Mouse (Mus musculus): ENCODE measurements around the gene Ndufs5.

The Ndufs5 gene

DNA sequence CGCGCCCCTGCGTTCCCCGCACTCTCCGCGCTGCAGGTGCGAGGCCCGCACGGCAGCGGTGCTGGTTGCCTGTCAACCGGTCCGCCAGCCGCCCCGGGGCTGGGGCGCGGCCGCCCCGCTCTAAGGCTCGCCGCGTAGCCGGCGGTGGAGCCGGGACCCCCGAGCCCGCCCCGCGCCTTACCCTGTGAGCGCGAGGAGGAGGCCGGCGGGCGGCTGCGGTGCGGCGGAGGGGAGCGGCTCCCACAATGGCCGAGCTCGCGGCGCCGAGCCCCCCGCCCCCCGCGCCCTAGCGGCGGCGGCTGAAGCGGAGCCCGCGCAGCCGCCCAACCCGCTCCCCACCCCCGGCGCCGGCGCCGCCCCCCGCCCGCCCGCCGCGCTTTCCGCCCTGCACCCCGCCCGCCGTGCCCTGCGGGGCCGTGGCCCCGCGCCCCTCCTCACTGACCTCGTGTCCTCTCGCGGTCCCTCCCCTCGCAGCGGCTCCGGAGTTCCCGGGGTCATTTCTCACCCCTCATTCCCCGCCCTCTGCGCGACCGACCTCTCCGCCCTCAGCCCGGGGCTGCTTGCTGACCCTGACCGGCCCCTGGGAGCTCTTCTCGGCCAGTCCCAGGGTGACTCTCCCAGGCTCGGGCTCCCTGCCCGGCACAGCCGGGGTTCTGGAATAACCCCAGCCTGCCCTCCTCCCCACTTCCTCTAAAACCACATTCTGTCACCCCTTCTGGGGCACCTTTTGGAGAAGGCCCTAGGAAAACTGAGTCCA lies 30.8 kb downstream of the Ndufs5 start:
- DNase-seq (ENCODE audit: extremely low spot score) = peak; percentile 84

GRCm38 (mm10) chr4:123686368-123687024 lies 31.5 kb downstream of the Ndufs5 start:
- no peak for DNase-seq (ENCODE audit: extremely low spot score)

- DNase-seq (ENCODE audit: extremely low spot score) = no peak
These were observed 32.3 kb downstream of the Ndufs5 start for GRCm38 (mm10) chr4:123685506-123686242.

DNA sequence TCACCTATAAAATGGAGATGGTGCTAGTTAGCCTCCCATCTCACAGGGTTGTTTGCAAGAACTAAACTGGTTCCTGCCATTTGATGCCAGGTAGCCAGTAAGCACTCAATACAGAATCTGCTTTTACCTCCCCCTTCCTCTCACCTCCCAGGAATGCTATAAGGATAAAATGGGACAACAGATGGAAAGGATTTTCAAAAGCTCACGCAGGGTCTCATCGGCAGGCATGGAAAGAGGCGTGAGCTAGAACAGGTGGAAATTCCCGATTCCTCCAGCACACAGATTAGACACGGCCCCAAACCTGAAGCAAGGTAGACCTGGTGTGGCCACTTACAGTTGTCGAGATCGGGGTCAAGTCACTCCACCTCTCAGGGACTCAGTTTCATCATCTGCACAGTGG lies 33.0 kb downstream of the Ndufs5 start:
- no peak for DNase-seq (ENCODE audit: extremely low spot score)

DNA sequence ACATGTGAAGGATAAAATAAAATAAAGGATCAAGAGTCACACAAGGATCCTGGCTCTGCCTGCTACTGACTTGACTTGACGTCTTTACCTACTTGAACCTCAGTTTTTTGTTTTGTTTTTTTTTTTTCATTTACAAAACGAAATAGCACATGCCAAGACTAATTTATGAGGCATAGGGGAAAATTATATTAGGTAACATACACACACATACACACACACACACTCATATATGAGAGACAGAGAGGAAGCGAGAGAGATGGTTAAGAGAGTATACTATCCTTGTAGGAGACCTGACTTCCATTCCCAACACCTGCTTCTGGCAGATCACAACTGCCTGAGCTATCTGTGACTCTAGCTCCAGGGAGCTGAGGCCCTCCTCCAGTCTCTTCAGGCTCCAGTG lies 33.7 kb downstream of the Ndufs5 start, which contains the start of gene Macf1:
Macf1 (minus strand) TSS at position 101 of the 400 bp plus-strand sequence.
- no peak for DNase-seq (ENCODE audit: extremely low spot score)

- DNase-seq (ENCODE audit: extremely low spot score) = no peak
These were observed 35.7 kb downstream of the Ndufs5 start for GRCm38 (mm10) chr4:123682291-123682690.

DNA sequence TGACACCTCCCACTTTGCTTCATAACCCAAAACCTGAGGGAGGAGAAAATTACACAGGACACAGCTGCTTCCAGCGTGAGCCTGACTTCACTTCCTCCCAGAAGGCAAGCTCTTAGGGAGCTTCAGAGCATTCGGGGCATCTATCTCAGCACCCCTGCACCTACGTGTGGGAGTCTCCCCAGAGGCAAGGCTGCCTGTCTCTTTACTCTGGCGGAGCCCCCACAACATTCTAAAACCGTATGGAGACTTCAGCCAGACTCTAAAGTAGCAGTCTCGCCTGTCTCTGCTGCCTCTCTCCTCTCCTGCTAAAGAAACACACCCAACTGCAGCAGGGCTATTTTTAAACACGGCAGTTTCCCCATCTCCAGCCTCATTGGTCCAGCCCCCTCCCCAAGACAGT lies 37.0 kb downstream of the Ndufs5 start:
- DNase-seq (ENCODE audit: extremely low spot score) = no peak

DNA sequence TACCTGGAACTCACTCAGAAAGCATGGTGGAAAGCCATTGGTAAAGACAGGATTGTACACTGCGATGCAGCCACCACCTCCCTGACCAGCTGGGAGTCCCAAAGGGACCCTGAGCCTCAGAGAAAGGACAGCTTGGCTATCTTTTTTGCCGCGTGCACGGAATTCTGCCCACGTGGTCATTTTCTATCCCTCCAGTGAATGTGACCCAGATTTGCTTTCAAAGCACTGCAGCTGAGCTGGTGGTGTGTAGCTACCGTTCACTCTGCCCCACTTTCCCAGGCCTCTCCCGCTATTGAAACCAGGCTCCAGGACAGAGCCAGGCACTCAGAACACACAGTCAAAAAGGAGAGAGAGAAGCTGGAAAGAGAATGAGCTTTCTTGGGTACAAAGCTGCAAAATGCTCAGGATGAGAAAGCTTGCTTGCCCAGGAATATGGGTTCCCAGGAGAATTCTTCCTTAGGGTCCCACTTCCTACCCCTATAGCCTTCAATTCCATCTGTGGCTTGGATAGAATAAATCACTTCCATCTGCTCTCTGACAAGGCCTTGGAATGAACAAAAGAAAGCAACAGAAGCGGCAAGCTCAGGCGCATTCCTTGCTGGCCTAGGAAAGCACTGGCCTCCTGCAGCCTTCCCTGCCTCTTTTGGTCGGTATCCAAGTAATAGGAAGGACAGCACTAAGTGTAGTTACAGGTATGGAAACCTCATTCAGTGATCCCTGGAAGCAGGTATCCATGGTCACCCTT lies 40.8 kb downstream of the Ndufs5 start:
- DNase-seq (ENCODE audit: extremely low spot score) = no peak

- no peak for DNase-seq (ENCODE audit: extremely low spot score)
These were observed 47.4 kb downstream of the Ndufs5 start for GRCm38 (mm10) chr4:123670598-123670997.

GRCm38 (mm10) chr4:123669696-123670095 lies 48.3 kb downstream of the Ndufs5 start:
- DNase-seq (ENCODE audit: extremely low spot score) = no peak

DNA sequence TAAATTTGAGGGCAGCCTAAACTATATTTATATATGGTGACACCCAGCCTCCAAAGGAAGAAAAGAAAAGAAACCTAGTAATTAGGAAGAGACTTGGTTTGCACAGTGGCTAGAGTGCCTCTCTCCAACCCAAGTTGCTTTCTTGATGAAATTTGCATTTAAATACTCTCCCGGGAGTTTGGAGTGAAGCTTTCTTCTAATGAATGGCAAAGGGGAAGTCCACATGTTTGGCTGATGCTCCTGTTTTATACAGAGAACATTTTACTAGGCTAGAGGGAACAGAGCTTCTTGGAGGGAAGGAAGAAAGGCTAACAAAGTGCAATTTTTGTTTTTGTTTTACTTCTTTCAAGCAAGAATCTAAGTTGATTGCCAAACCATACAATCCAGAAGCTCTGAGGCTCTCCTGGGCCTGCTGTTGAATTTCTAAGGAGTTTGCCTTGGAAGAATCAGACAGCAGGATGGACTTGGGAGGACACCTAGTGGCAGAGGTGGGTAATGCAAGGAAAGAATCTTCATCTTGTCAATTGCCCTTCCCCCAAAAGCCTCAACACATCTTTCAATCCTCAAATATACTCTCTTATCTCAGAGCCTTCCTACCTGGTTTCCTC lies 50.6 kb downstream of the Ndufs5 start:
- DNase-seq (ENCODE audit: extremely low spot score) = peak; percentile 85

DNA sequence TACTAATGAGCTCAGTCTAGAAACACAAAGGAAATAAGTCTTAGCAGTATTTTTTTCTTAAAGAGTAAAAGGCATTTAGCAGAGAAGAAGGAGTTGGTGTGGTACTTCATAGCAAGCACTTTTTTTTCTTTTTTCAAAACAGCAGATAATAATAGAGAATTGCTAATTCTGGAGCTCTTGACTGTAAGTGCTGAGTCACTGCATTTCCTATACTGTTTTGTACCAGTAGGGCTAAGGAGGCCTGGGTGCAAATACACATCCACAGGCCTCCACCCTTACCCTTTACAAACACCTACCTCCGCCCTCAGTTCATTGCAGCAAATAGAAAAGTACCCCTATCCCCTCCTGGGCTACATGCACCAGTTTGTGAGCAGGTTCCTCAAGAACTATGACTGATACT lies 51.5 kb downstream of the Ndufs5 start:
- no peak for DNase-seq (ENCODE audit: extremely low spot score)

DNA sequence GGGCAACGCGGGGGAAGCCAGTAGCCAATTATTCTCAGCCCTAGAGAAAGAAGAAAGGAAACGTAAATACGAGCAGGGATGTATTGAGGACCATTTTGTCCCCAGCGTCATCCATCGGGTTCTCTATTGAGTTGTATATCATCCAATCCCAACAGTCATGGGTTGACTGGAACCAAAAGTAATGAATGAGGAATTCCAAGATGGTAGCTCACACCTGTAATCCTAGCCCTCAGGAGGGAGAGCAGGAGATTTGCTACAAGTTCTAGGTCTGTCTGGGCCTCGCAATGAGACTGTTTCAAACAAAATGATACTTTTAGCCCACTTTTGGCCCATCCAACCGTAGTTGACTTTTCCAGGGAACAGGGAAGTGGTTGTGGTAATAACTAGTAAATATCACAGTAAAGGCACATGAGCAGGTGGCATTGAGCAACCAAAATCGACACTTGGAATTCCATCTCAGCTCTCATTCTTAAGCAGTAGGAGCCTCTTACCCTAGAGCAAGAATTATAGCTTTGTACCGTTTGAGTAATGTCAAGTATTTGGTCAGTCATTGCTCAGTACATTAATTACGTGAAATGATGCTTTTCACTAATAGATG lies 52.2 kb downstream of the Ndufs5 start:
- DNase-seq (ENCODE audit: extremely low spot score) = no peak

- DNase-seq (ENCODE audit: extremely low spot score) = no peak
These were observed 52.9 kb downstream of the Ndufs5 start for GRCm38 (mm10) chr4:123664951-123665661.

DNA sequence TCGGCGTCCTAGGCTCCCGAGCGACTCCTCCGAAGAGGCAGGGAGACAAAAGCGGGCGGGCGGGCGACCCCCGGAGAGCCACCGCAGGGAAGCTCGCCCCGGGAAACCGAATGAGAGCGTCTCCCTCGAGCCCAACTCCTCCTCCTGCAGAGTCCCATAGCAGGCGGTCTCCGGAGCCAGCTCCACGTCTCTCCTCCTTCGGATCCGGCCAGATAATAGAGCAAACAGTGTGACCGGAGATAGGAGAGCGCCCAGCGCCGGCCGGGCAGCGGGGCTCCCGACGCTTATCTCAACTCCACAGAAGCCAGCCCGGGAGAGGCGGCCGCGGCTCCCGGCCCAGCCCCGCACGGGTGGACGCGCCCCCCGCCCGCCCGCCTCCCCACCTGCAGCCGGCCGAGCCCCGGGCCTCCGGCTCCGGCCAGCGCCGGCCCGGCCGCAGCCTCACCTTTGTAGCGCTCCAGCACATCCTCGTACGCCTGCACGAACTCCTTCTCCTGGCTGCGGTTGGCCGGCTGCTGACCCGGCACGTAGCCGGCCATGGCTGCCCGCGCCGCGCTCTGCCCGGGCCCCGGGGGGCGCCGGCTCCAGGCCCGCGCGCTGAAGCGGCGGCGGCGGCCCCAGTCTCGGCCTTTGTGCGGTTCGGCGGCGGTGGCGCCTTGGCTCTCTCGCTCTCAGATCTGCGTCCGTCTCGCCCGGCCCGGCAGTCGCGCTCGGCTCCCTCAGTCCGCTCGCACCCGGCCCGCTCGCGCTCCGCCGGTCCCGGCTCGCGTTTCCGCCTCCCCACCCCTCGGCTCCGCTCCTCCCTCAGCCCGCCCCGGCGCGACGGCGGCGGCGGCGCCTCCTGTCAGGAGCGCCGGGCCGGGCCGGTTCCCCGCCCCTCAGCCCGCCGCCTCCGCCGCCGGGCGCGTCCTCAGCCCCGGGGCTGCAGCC lies 53.7 kb downstream of the Ndufs5 start:
- DNase-seq (ENCODE audit: extremely low spot score) = peak; percentile 79

GRCm38 (mm10) chr4:123663688-123663965 lies 54.4 kb downstream of the Ndufs5 start:
- DNase-seq (ENCODE audit: extremely low spot score) = no peak

DNA sequence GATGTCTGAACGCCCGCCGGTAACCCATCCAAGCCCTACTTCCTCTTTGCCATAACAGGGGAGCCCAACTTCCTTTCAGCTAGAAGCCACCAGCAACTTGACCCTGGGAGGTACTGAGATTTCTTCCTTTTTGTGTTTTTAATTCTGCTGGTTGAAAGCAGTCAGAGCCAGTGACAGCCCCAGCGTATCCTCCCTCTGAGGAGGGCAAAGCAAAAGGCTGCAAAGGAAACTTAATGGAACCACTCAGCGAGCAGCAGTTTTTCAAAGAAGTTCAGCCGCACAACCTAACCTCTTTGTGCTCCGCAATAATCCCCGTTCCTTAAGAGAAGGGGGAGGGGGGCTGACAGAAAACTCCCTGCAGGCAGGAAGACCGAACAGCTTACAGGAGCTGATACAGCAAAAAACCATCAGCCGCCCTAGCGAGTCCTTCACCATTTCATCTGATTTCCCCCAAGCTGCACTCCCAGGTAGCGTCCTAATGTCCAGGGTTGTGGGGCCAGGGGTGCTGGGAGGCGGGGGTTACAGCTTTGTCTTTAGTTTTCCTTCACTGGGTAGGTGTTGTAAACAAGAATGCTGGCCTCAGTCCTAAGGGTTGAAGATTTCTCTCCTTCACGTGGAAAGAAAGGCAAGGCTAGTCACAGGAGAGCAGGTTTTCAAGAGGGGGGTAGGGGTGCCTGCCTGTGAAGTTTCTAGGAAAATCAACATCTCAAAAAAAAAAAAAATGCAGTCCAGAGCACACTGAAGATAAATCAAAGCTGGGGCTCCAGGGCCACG lies 54.9 kb downstream of the Ndufs5 start:
- DNase-seq (ENCODE audit: extremely low spot score) = peak; percentile 69

All from embryo, embryonic 9.5 days (tissue).